Mouse (Mus musculus) left cerebral cortex, adult 9 months (tissue): ENCODE data around the gene AY761184.
"Not testable (repeated sequence)": the region's sequence is repeated elsewhere in the genome, so short reads cannot be mapped to it uniquely, and the experiment has no call there.

Experiments
- DNase-seq, 2 experiments: peaks; one replicate each; pipeline ENCODE4 v3.0.0; 2022; ENCODE audit warnings: low spot score in 2 of 2

AY761184 gene

DNA sequence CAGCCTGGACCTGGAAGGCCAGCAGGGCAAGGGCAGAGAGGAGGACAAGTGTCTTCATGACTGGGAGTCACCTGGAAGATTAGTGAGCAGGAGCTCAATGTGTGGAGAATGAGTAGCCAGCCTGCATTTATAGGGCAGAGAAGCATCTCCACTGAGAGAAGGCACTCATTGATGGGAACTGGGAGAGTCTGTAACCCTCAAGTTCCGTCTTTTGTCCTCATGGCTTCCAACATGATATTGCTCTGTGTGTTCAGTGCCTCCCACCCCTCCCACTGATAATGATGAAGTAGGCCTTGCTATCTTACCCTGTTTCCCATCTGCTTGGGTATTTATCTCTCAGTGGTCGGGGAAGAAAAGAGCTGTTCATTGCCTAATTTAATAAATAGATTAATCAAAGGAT, at the start of gene AY761184:
AY761184 (minus strand) TSS at position 101 of the 400 bp plus-strand sequence.
- not testable (repeated sequence) for DNase-seq

DNA sequence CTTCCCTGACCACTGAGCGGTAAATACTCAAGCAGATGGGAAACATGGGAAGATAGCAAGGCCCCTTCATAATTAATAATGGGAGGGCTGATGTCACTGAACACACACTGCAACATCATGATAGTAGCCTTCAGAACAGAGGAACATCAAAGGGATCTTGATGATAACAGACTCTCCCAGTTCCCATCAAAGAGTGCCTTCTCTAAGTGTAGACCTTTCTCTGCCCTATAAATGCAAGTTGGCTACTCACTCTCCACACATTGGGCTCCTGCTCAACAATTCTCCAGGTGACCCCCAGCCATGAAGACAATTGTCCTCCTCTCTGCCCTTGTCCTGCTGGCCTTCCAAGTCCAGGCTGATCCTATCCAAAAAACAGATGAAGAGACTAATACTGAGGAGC, 37.9 kb downstream of the AY761184 start, which contains the start of gene Defa34:
Defa34 (plus strand) TSS at position 301 of the 400 bp plus-strand sequence.
- not testable (repeated sequence) for DNase-seq

DNA sequence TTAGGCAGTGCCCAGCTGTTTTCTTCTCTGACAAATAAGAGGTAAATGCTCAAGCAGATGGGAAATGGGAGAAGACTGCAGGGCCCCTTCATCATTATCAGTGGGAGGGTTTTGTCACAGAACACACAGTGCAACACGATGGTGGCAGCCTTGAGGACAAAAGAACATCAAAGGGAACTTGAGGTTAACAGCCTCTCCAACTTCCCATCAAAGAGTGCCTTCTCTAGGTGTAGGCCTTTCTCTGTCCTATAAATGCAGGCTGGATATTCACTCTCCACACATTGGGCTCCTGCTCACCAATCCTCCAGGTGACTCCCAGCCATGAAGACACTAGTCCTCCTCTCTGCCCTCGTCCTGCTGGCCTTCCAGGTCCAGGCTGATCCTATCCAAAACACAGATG, 48.0 kb downstream of the AY761184 start, which contains the start of gene Defa17:
Defa17 (plus strand) TSS at position 301 of the 400 bp plus-strand sequence.
- DNase-seq: not testable (repeated sequence)
